15 mouse cellular contexts compared by ENCODE assay signal in genomic region chr13:34820423-34820822, GRCm38 (mm10). TPM values are rescaled to one million over a fixed set of nuclear protein-coding genes. Genes with fewer than 3 reads are reported as not detected.
A peak's percentile ranks its signal among the peaks of the same experiment; 100 is the strongest.
DNase-seq lines count a peak whose midpoint lies in the region; ATAC-seq lines count a peak whose summit lies in the region.
"Had no signal": no experiment of that assay in that cellular context is flagged by ENCODE, and none has a peak within 500 bp of the region (broad histone marks: within the 10 kb centered on the region; RNA-seq: fewer than 3 reads in every experiment).

No protein-coding gene starts in this region.

- H3K4me3 ChIP-seq in embryonic facial prominence, embryonic 14.5 days (ENCODE audit: low read depth, low read length), result no peak overlapping the region
- no peak overlapping the region for H3K4me3 ChIP-seq in embryonic facial prominence, embryonic 10.5 days
- H3K4me3 ChIP-seq in limb, embryonic 12.5 days (replicated peaks), result no peak overlapping the region
- no peak overlapping the region for H3K4me3 ChIP-seq in limb, embryonic 10.5 days
- H3K4me3 ChIP-seq: forebrain, embryonic 10.5 days; intestine, embryonic 15.5 days had no signal

- no peak for ATAC-seq in embryonic facial prominence, embryonic 14.5 days (ENCODE audit: low read depth)
- ATAC-seq in limb, embryonic 12.5 days (ENCODE audit: insufficient number of reproducible peaks, insufficient read depth, low FRiP score, low TSS enrichment, low read depth), result peak; percentile 63; the same call in 1 of the 2 replicates
- no peak for ATAC-seq in inflammation-experienced regulatory T-cells, adult 6 months
- no peak for ATAC-seq in megakaryocyte progenitor cell, adult 5-6 weeks (replicated peaks; ENCODE audit: poor library complexity)
- ATAC-seq: intestine, embryonic 15.5 days; lung, postnatal 0 days had no signal

- intact Hi-C loops in heart, postnatal 36 days (cut with DNase I), result no loop called here

- peak; percentile 48 for DNase-seq in embryonic facial prominence, embryonic 14.5 days (ENCODE audit: low spot score)
- no peak for DNase-seq in embryonic facial prominence, embryonic 10.5 days (ENCODE audit: low spot score)
- DNase-seq in limb, embryonic 10.5 days (ENCODE audit: low spot score), result no peak
- DNase-seq in brain, adult 2 months (ENCODE audit: low read depth, low spot score), result peak; percentile 6
- peak; percentile 7 to 12 for DNase-seq in heart, postnatal 36 days
- DNase-seq: adrenal gland, adult 2 months; gastrocnemius, postnatal 14 days; kidney, postnatal 25 days had no signal

- H3K9me3 ChIP-seq in embryonic facial prominence, embryonic 14.5 days (ENCODE audit: control insufficient read depth, low read length), result no peaks in the 10 kb centered on the region
- H3K9me3 ChIP-seq in embryonic facial prominence, embryonic 10.5 days, result no peaks in the 10 kb centered on the region
- H3K9me3 ChIP-seq in limb, embryonic 12.5 days, result no peaks in the 10 kb centered on the region
- no peaks in the 10 kb centered on the region for H3K9me3 ChIP-seq in limb, embryonic 10.5 days (replicated peaks)
- H3K9me3 ChIP-seq: forebrain, embryonic 10.5 days; intestine, embryonic 15.5 days had no signal

- no peaks in the 10 kb centered on the region for H3K36me3 ChIP-seq in embryonic facial prominence, embryonic 14.5 days (ENCODE audit: control insufficient read depth, insufficient read depth, low read length)
- H3K36me3 ChIP-seq in embryonic facial prominence, embryonic 10.5 days (replicated peaks), result no peaks in the 10 kb centered on the region
- H3K36me3 ChIP-seq in limb, embryonic 12.5 days, result no peaks in the 10 kb centered on the region
- H3K36me3 ChIP-seq in limb, embryonic 10.5 days, result no peaks in the 10 kb centered on the region
- H3K36me3 ChIP-seq: forebrain, embryonic 10.5 days; intestine, embryonic 15.5 days had no signal

- H3K9ac ChIP-seq in embryonic facial prominence, embryonic 14.5 days (ENCODE audit: low read depth, low read length), result no peak overlapping the region
- no peak overlapping the region for H3K9ac ChIP-seq in limb, embryonic 12.5 days (replicated peaks)
- H3K9ac ChIP-seq: intestine, embryonic 15.5 days had no signal

- WGBS in embryonic facial prominence, embryonic 14.5 days, result 67% methylated on average over 4 of the region's 4 CpGs
- 82% methylated on average over 4 of the region's 4 CpGs for whole genome bisulfite sequencing in embryonic facial prominence, embryonic 10.5 days
- WGBS in limb, embryonic 12.5 days, result 72% methylated on average over 4 of the region's 4 CpGs
- WGBS in limb, embryonic 10.5 days, result 82% methylated on average over 4 of the region's 4 CpGs

- no peak overlapping the region for H3K4me2 ChIP-seq in embryonic facial prominence, embryonic 14.5 days (ENCODE audit: low read depth, low read length)
- H3K4me2 ChIP-seq in limb, embryonic 12.5 days, result no peak overlapping the region
- H3K4me2 ChIP-seq: intestine, embryonic 15.5 days had no signal

- H3K4me1 ChIP-seq in embryonic facial prominence, embryonic 14.5 days (ENCODE audit: control insufficient read depth, insufficient read depth, low read length), result peaks cover 3% of the 10 kb centered on the region; the same call in 1 of the 2 replicates
- H3K4me1 ChIP-seq in embryonic facial prominence, embryonic 10.5 days, result peaks cover 13% of the 10 kb centered on the region
- H3K4me1 ChIP-seq in limb, embryonic 12.5 days (replicated peaks), result 0 out of 2 replicates have a peak, but pooled peaks cover 5% of the 10 kb centered on the region
- 0 out of 2 replicates have a peak, but pooled peaks cover 7% of the 10 kb centered on the region for H3K4me1 ChIP-seq in limb, embryonic 10.5 days
- H3K4me1 ChIP-seq: intestine, embryonic 15.5 days had no signal

- no peak overlapping the region for H3K27ac ChIP-seq in embryonic facial prominence, embryonic 14.5 days (replicated peaks; ENCODE audit: low read depth, low read length)
- H3K27ac ChIP-seq in embryonic facial prominence, embryonic 10.5 days (replicated peaks), result no peak overlapping the region
- H3K27ac ChIP-seq in limb, embryonic 12.5 days, result no peak overlapping the region
- no peak overlapping the region for H3K27ac ChIP-seq in limb, embryonic 10.5 days
- H3K27ac ChIP-seq: forebrain, embryonic 10.5 days; intestine, embryonic 15.5 days; stomach, postnatal 0 days had no signal

- no peaks in the 10 kb centered on the region for H3K27me3 ChIP-seq in embryonic facial prominence, embryonic 14.5 days (replicated peaks; ENCODE audit: control insufficient read depth, insufficient read depth, low read length)
- no peaks in the 10 kb centered on the region for H3K27me3 ChIP-seq in embryonic facial prominence, embryonic 10.5 days (replicated peaks; ENCODE audit: low read depth, poor library complexity, severe bottlenecking)
- H3K27me3 ChIP-seq in limb, embryonic 12.5 days, result no peaks in the 10 kb centered on the region
- no peaks in the 10 kb centered on the region for H3K27me3 ChIP-seq in limb, embryonic 10.5 days (ENCODE audit: low read depth, poor library complexity, severe bottlenecking)
- H3K27me3 ChIP-seq: intestine, embryonic 15.5 days had no signal

RNA-seq across cellular contexts. Expression of gene Prpf4b, which starts 54.7 kb away (rescaled TPM):
- polyA plus RNA-seq in embryonic facial prominence, embryonic 14.5 days (2014; fragmentation: Nextera tagmentation; extraction: Ambion mirVana), result 76.1 and 84.6 TPM in 2 replicates
- 78.0 and 81.6 TPM in 2 replicates for polyA plus RNA-seq in embryonic facial prominence, embryonic 10.5 days (2016; fragmentation: Nextera tagmentation; extraction: Ambion mirVana)
- 95.0 and 98.6 TPM in 2 replicates for polyA plus RNA-seq in limb, embryonic 12.5 days (2016; fragmentation: Nextera tagmentation; extraction: Ambion mirVana)
- 51.2 and 62.5 TPM in 2 replicates for polyA plus RNA-seq in limb, embryonic 10.5 days (2016; fragmentation: Nextera tagmentation; extraction: Ambion mirVana)
- 10 to 100 TPM; 33.5 to 38.0 TPM for total RNA-seq in heart, postnatal 36 days (2021)
- polyA plus RNA-seq in inflammation-experienced regulatory T-cells, adult 6 months (2017; shearing (Covaris generic)), result 100 to 1,000 TPM in 1 of 3 experiments, 10 to 100 TPM in 2; 70.1 to 114 (median 85.7) TPM
- total RNA-seq in megakaryocyte progenitor cell, adult 5-6 weeks (2015), result 98.4 and 106 TPM in 2 replicates
- 121 and 170 TPM in 2 replicates for total RNA-seq in megakaryocyte progenitor cell, adult 5-6 weeks (2017)

Comparison
In these comparisons a context has a peak if more than half of its experiments do, and no peak if none do; other contexts are left out.
1. DNase-seq: peak in embryonic facial prominence, embryonic 14.5 days (single experiment), brain, adult 2 months (single experiment) and heart, postnatal 36 days (2 of 2); none in embryonic facial prominence, embryonic 10.5 days (single experiment) and limb, embryonic 10.5 days (single experiment).